Mouse (Mus musculus): ENCODE results near the gene Ric3. TPM values are rescaled to one million over a fixed set of nuclear protein-coding genes. Genes with fewer than 3 reads are reported as not detected.

Ric3 gene
- polyA plus RNA-seq, 1 experiment from 2014 or later: 0.50 TPM

GRCm38 (mm10) chr7:109086946-109087345 lies 3.8 kb upstream of the Ric3 start:
- ATAC-seq (ENCODE audit: insufficient number of reproducible peaks, insufficient read depth, low FRiP score, low read depth): no peak
- H3K36me3 ChIP-seq (ENCODE audit: control insufficient read depth, insufficient read depth, low read length): no peaks in the 10 kb centered on the region
- H3K4me2 ChIP-seq (ENCODE audit: low read length): no peak overlapping the region
- H3K9me3 ChIP-seq (ENCODE audit: control insufficient read depth, low read length): no peaks in the 10 kb centered on the region
- WGBS: 0% methylated on average over 2 of the region's 2 CpGs
- H3K4me3 ChIP-seq (ENCODE audit: control insufficient read depth in 1 of 2, insufficient read depth in 1 of 2, low read depth in 1 of 2, low read length in 2 of 2): no peak overlapping the region
- H3K4me1 ChIP-seq (ENCODE audit: control insufficient read depth in 2 of 2, insufficient read depth in 2 of 2, low read length in 2 of 2): peaks cover 0 to 4% of the 10 kb centered on the region in 2 experiments; a peak in 1 of 4 replicates
- no peak overlapping the region for H3K9ac ChIP-seq (ENCODE audit: low read length)
- peaks cover 19% of the 10 kb centered on the region; the same call in 1 of the 2 replicates for H3K27me3 ChIP-seq (ENCODE audit: control insufficient read depth, insufficient read depth, low read length)
- no peak overlapping the region for H3K27ac ChIP-seq (replicated peaks in 1 of 2; ENCODE audit: control insufficient read depth in 1 of 2, insufficient read depth in 1 of 2, low read depth in 2 of 2, low read length in 2 of 2)

GRCm38 (mm10) chr7:109083813-109084184 lies 668 bp upstream of the Ric3 start:
- Histone ChIP-seq H3K9ac (ENCODE audit: low read length) (no peak overlapping the region), H3K4me1 (ENCODE audit: control insufficient read depth in 2 of 2, insufficient read depth in 2 of 2, low read length in 2 of 2) (peaks cover 0 to 4% of the 10 kb centered on the region in 2 experiments; a peak in 1 of 4 replicates), H3K27ac (replicated peaks in 1 of 2; ENCODE audit: control insufficient read depth in 1 of 2, insufficient read depth in 1 of 2, low read depth in 2 of 2, low read length in 2 of 2) (no peak overlapping the region), H3K4me3 (ENCODE audit: control insufficient read depth in 1 of 2, insufficient read depth in 1 of 2, low read depth in 1 of 2, low read length in 2 of 2) (no peak overlapping the region), H3K4me2 (ENCODE audit: low read length) (no peak overlapping the region), H3K36me3 (ENCODE audit: control insufficient read depth, insufficient read depth, low read length) (no peaks in the 10 kb centered on the region), H3K9me3 (ENCODE audit: control insufficient read depth, low read length) (no peaks in the 10 kb centered on the region), H3K27me3 (ENCODE audit: control insufficient read depth, insufficient read depth, low read length) (peaks cover 19% of the 10 kb centered on the region; the same call in 1 of the 2 replicates)
- 72% methylated on average over 4 of the region's 4 CpGs for WGBS
- ATAC-seq (ENCODE audit: insufficient number of reproducible peaks, insufficient read depth, low FRiP score, low read depth): no peak

- peak overlapping the region; percentile 44 to 47 for H3K4me3 ChIP-seq (ENCODE audit: control insufficient read depth in 1 of 2, insufficient read depth in 1 of 2, low read depth in 1 of 2, low read length in 2 of 2)
- no peak overlapping the region for H3K9ac ChIP-seq (ENCODE audit: low read length)
- no peaks in the 10 kb centered on the region for H3K36me3 ChIP-seq (ENCODE audit: control insufficient read depth, insufficient read depth, low read length)
- peak overlapping the region; percentile 72 for H3K4me2 ChIP-seq (ENCODE audit: low read length)
- no peak overlapping the region for H3K27ac ChIP-seq (replicated peaks in 1 of 2; ENCODE audit: control insufficient read depth in 1 of 2, insufficient read depth in 1 of 2, low read depth in 2 of 2, low read length in 2 of 2)
- H3K27me3 ChIP-seq (ENCODE audit: control insufficient read depth, insufficient read depth, low read length): peaks cover 19% of the 10 kb centered on the region; the same call in 1 of the 2 replicates
- peaks cover 0 to 4% of the 10 kb centered on the region in 2 experiments; a peak in 1 of 4 replicates for H3K4me1 ChIP-seq (ENCODE audit: control insufficient read depth in 2 of 2, insufficient read depth in 2 of 2, low read length in 2 of 2)
- no peak for ATAC-seq (ENCODE audit: insufficient number of reproducible peaks, insufficient read depth, low FRiP score, low read depth)
- H3K9me3 ChIP-seq (ENCODE audit: control insufficient read depth, low read length): no peaks in the 10 kb centered on the region
- WGBS: 22% methylated on average over 12 of the region's 12 CpGs
These were observed 640 bp downstream of the Ric3 start for GRCm38 (mm10) chr7:109082269-109083112.

GRCm38 (mm10) chr7:109072326-109072725 lies 10.8 kb downstream of the Ric3 start:
- Histone ChIP-seq H3K4me3 (ENCODE audit: control insufficient read depth in 1 of 2, insufficient read depth in 1 of 2, low read depth in 1 of 2, low read length in 2 of 2) (no peak overlapping the region), H3K27me3 (ENCODE audit: control insufficient read depth, insufficient read depth, low read length) (no peaks in the 10 kb centered on the region), H3K4me1 (ENCODE audit: control insufficient read depth in 2 of 2, insufficient read depth in 2 of 2, low read length in 2 of 2) (no peaks in the 10 kb centered on the region), H3K9me3 (ENCODE audit: control insufficient read depth, low read length) (no peaks in the 10 kb centered on the region), H3K9ac (ENCODE audit: low read length) (no peak overlapping the region), H3K4me2 (ENCODE audit: low read length) (no peak overlapping the region), H3K27ac (replicated peaks in 1 of 2; ENCODE audit: control insufficient read depth in 1 of 2, insufficient read depth in 1 of 2, low read depth in 2 of 2, low read length in 2 of 2) (no peak overlapping the region), H3K36me3 (ENCODE audit: control insufficient read depth, insufficient read depth, low read length) (no peaks in the 10 kb centered on the region)
- no peak for ATAC-seq (ENCODE audit: insufficient number of reproducible peaks, insufficient read depth, low FRiP score, low read depth)
- WGBS: 75% methylated on average over 5 of the region's 5 CpGs

- Histone ChIP-seq H3K4me3 (ENCODE audit: control insufficient read depth in 1 of 2, insufficient read depth in 1 of 2, low read depth in 1 of 2, low read length in 2 of 2) (no peak overlapping the region), H3K4me1 (ENCODE audit: control insufficient read depth in 2 of 2, insufficient read depth in 2 of 2, low read length in 2 of 2) (no peaks in the 10 kb centered on the region), H3K4me2 (ENCODE audit: low read length) (no peak overlapping the region), H3K9me3 (ENCODE audit: control insufficient read depth, low read length) (no peaks in the 10 kb centered on the region), H3K27me3 (ENCODE audit: control insufficient read depth, insufficient read depth, low read length) (no peaks in the 10 kb centered on the region), H3K27ac (replicated peaks in 1 of 2; ENCODE audit: control insufficient read depth in 1 of 2, insufficient read depth in 1 of 2, low read depth in 2 of 2, low read length in 2 of 2) (no peak overlapping the region), H3K9ac (ENCODE audit: low read length) (no peak overlapping the region), H3K36me3 (ENCODE audit: control insufficient read depth, insufficient read depth, low read length) (no peaks in the 10 kb centered on the region)
- no peak for ATAC-seq (ENCODE audit: insufficient number of reproducible peaks, insufficient read depth, low FRiP score, low read depth)
- 75% methylated on average over 4 of the region's 4 CpGs for WGBS
These were observed 13.5 kb downstream of the Ric3 start for GRCm38 (mm10) chr7:109069641-109070040.

- WGBS: 69% methylated on average over 4 of the region's 4 CpGs
- ATAC-seq (ENCODE audit: insufficient number of reproducible peaks, insufficient read depth, low FRiP score, low read depth): no peak
These were observed 23.6 kb downstream of the Ric3 start for GRCm38 (mm10) chr7:109059536-109059935.

GRCm38 (mm10) chr7:109050831-109051230 lies 32.3 kb downstream of the Ric3 start:
- H3K27ac ChIP-seq (replicated peaks in 1 of 2; ENCODE audit: control insufficient read depth in 1 of 2, insufficient read depth in 1 of 2, low read depth in 2 of 2, low read length in 2 of 2): no peak overlapping the region
- no peak overlapping the region for H3K4me3 ChIP-seq (ENCODE audit: control insufficient read depth in 1 of 2, insufficient read depth in 1 of 2, low read depth in 1 of 2, low read length in 2 of 2)
- ATAC-seq (ENCODE audit: insufficient number of reproducible peaks, insufficient read depth, low FRiP score, low read depth): no peak
- H3K9me3 ChIP-seq (ENCODE audit: control insufficient read depth, low read length): no peaks in the 10 kb centered on the region
- no peaks in the 10 kb centered on the region for H3K4me1 ChIP-seq (ENCODE audit: control insufficient read depth in 2 of 2, insufficient read depth in 2 of 2, low read length in 2 of 2)
- no peak overlapping the region for H3K9ac ChIP-seq (ENCODE audit: low read length)
- H3K4me2 ChIP-seq (ENCODE audit: low read length): no peak overlapping the region
- H3K27me3 ChIP-seq (ENCODE audit: control insufficient read depth, insufficient read depth, low read length): no peaks in the 10 kb centered on the region
- H3K36me3 ChIP-seq (ENCODE audit: control insufficient read depth, insufficient read depth, low read length): no peaks in the 10 kb centered on the region
- 57% methylated on average over 1 of the region's 1 CpGs for WGBS

More at GRCm38 (mm10) chr7:109059536-109059935, 23.6 kb downstream of the Ric3 start:
- Histone ChIP-seq H3K36me3 (ENCODE audit: control insufficient read depth, insufficient read depth, low read length) (no peaks in the 10 kb centered on the region), H3K4me3 (ENCODE audit: control insufficient read depth in 1 of 2, insufficient read depth in 1 of 2, low read depth in 1 of 2, low read length in 2 of 2) (no peak overlapping the region), H3K4me1 (ENCODE audit: control insufficient read depth in 2 of 2, insufficient read depth in 2 of 2, low read length in 2 of 2) (no peaks in the 10 kb centered on the region), H3K9me3 (ENCODE audit: control insufficient read depth, low read length) (no peaks in the 10 kb centered on the region), H3K4me2 (ENCODE audit: low read length) (no peak overlapping the region), H3K9ac (ENCODE audit: low read length) (no peak overlapping the region), H3K27me3 (ENCODE audit: control insufficient read depth, insufficient read depth, low read length) (no peaks in the 10 kb centered on the region), H3K27ac (replicated peaks in 1 of 2; ENCODE audit: control insufficient read depth in 1 of 2, insufficient read depth in 1 of 2, low read depth in 2 of 2, low read length in 2 of 2) (no peak overlapping the region)

All from heart, embryonic 14.5 days (tissue).